Mouse (Mus musculus) layer of hippocampus, postnatal 10 days (tissue): Measurements from ENCODE around the gene Hcn2. TPM values are rescaled to one million over a fixed set of nuclear protein-coding genes. Genes with fewer than 3 reads are reported as not detected.
"Not testable (repeated sequence)": the region's sequence is repeated elsewhere in the genome, so short reads cannot be mapped to it uniquely, and the experiment has no call there.

ENCODE experiments used
- DNase-seq, 2 experiments: peaks; one replicate each; pipeline ENCODE4 v3.0.0; 2021; ENCODE audit warnings: low spot score in 2 of 2
- total RNA-seq, 2 experiments: library from RNA; stranded (reverse); gene quantifications; 2 replicates each; pipeline ENCODE4 v1.2.3; 2021

The Hcn2 gene
- total RNA-seq, 2 experiments from 2014 or later, result 82.8 to 84.2 TPM

GRCm38 (mm10) chr10:79686691-79687090, 29.7 kb upstream of the Hcn2 start:
- DNase-seq, result no peak

GRCm38 (mm10) chr10:79687513-79687912, 28.9 kb upstream of the Hcn2 start:
- no peak for DNase-seq

- no peak for DNase-seq
Observed at GRCm38 (mm10) chr10:79688720-79689119, 27.7 kb upstream of the Hcn2 start, which contains the start of gene Gzmm. Gene Gzmm, plus strand, starts transcription at chr10:79689020.

GRCm38 (mm10) chr10:79689178-79689577, 27.3 kb upstream of the Hcn2 start:
- no peak for DNase-seq

GRCm38 (mm10) chr10:79691986-79692548, 24.4 kb upstream of the Hcn2 start:
- DNase-seq, result no peak

- no peak for DNase-seq
Observed at GRCm38 (mm10) chr10:79693580-79694378, 22.7 kb upstream of the Hcn2 start.

- DNase-seq, result no peak
Observed at GRCm38 (mm10) chr10:79694379-79694655, 22.1 kb upstream of the Hcn2 start.

- DNase-seq, result peak; percentile 80 to 85
Observed at GRCm38 (mm10) chr10:79695231-79696128, 21.0 kb upstream of the Hcn2 start.

GRCm38 (mm10) chr10:79696129-79696651, 20.2 kb upstream of the Hcn2 start:
- no peak for DNase-seq

- DNase-seq, result no peak
Observed at GRCm38 (mm10) chr10:79697916-79698315, 18.5 kb upstream of the Hcn2 start.

GRCm38 (mm10) chr10:79698459-79698858, 18.0 kb upstream of the Hcn2 start:
- DNase-seq, result no peak

- no peak for DNase-seq
Observed at GRCm38 (mm10) chr10:79700676-79701075, 15.8 kb upstream of the Hcn2 start.

- DNase-seq, result no peak
Observed at GRCm38 (mm10) chr10:79701443-79702129, 14.8 kb upstream of the Hcn2 start.

- DNase-seq, result not testable (repeated sequence)
Observed at GRCm38 (mm10) chr10:79702970-79703369, 13.5 kb upstream of the Hcn2 start.

- DNase-seq, result no peak
Observed at GRCm38 (mm10) chr10:79703541-79703940, 12.9 kb upstream of the Hcn2 start.

GRCm38 (mm10) chr10:79704065-79704969, 12.1 kb upstream of the Hcn2 start, which contains the start of gene Bsg:
Gene Bsg, plus strand, starts transcription at chr10:79704491.
- peak; percentile 98 to 99 for DNase-seq

GRCm38 (mm10) chr10:79704970-79705360, 11.5 kb upstream of the Hcn2 start:
- no peak for DNase-seq

GRCm38 (mm10) chr10:79705951-79706350, 10.5 kb upstream of the Hcn2 start:
- no peak for DNase-seq

GRCm38 (mm10) chr10:79706406-79707094, 9.9 kb upstream of the Hcn2 start:
- no peak for DNase-seq
